Mouse (Mus musculus): ENCODE data around the gene Ccser1. TPM values are rescaled to one million over a fixed set of nuclear protein-coding genes. Genes with fewer than 3 reads are reported as not detected.
A peak's percentile ranks its signal among the peaks of the same experiment; 100 is the strongest.

The Ccser1 gene
- polyA plus RNA-seq, 1 experiment from 2014 or later = 24.0 TPM

DNA sequence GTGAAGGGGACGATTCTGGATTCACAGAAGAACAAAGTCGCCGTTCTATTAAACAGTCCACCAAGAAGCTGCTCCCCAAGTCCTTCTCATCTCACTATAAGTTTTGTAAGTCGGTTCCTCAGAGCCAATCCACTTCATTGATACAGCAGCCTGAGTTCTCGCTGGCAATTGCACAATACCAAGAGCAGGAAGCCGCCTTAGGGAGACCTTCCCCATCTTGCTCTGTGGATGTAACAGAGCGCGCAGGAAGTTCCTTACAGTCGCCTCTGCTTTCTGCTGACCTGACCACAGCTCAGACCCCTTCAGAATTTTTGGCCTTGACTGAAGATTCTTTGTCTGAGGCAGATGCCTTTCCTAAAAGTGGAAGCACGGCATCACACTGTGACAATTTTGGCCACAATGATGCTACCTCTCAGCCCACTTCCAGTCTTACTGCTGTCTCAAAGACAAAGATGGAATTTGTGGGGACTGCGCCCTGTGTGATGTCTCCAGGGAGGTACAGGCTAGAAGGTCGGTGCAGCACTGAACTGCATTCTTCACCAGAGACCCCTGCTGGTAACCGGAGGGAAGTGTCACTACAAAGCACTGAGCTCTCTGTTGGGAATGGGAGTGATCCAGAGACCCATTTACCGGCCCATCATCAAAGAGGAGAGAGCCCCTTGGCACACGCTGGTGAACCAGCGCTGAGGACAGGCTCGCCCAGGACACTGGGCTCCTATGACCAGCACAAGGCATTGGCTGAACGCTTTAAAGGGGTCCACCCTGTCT lies 131.4 kb downstream of the Ccser1 start:
- Histone ChIP-seq H3K4me2 (no peak overlapping the region), H3K27me3 (no peaks in the 10 kb centered on the region), H3K36me3 (peaks cover 13% of the 10 kb centered on the region), H3K9me3 (no peaks in the 10 kb centered on the region), H3K27ac (no peak overlapping the region), H3K4me1 (replicated peaks) (no peaks in the 10 kb centered on the region), H3K4me3 (no peak overlapping the region), H3K9ac (no peak overlapping the region)
- no peak for ATAC-seq (ENCODE audit: low FRiP score)
- WGBS = 89% methylated on average over 18 of the region's 18 CpGs

GRCm38 (mm10) chr6:61315884-61316601 lies 135.9 kb downstream of the Ccser1 start:
- no peak overlapping the region for H3K4me2 ChIP-seq
- no peak overlapping the region for H3K9ac ChIP-seq
- peaks cover 5% of the 10 kb centered on the region; the same call in 1 of the 2 replicates for H3K4me1 ChIP-seq (replicated peaks)
- H3K27ac ChIP-seq = no peak overlapping the region
- no peaks in the 10 kb centered on the region for H3K9me3 ChIP-seq
- H3K27me3 ChIP-seq = no peaks in the 10 kb centered on the region
- ATAC-seq (ENCODE audit: low FRiP score) = peak; percentile 75
- 27% methylated on average over 6 of the region's 6 CpGs for WGBS
- H3K4me3 ChIP-seq = no peak overlapping the region
- peaks cover 9% of the 10 kb centered on the region for H3K36me3 ChIP-seq

GRCm38 (mm10) chr6:61320842-61321241 lies 140.7 kb downstream of the Ccser1 start:
- H3K36me3 ChIP-seq = no peaks in the 10 kb centered on the region
- no peak for ATAC-seq (ENCODE audit: low FRiP score)
- peaks cover 6% of the 10 kb centered on the region; the same call in 1 of the 2 replicates for H3K4me1 ChIP-seq (replicated peaks)
- H3K27me3 ChIP-seq = no peaks in the 10 kb centered on the region
- WGBS = 63% methylated on average over 4 of the region's 4 CpGs
- no peak overlapping the region for H3K4me3 ChIP-seq
- H3K9me3 ChIP-seq = no peaks in the 10 kb centered on the region
- no peak overlapping the region for H3K4me2 ChIP-seq
- no peak overlapping the region for H3K27ac ChIP-seq
- H3K9ac ChIP-seq = no peak overlapping the region

- H3K9ac ChIP-seq = no peak overlapping the region
- no peak overlapping the region for H3K4me2 ChIP-seq
- H3K36me3 ChIP-seq = no peaks in the 10 kb centered on the region
- WGBS = 65% methylated on average over 6 of the region's 6 CpGs
- no peak overlapping the region for H3K4me3 ChIP-seq
- H3K9me3 ChIP-seq = no peaks in the 10 kb centered on the region
- no peak for ATAC-seq (ENCODE audit: low FRiP score)
- H3K4me1 ChIP-seq (replicated peaks) = peaks cover 6% of the 10 kb centered on the region; the same call in 1 of the 2 replicates
- H3K27me3 ChIP-seq = no peaks in the 10 kb centered on the region
- H3K27ac ChIP-seq = no peak overlapping the region
These were observed 142.2 kb downstream of the Ccser1 start for GRCm38 (mm10) chr6:61322328-61322727.

- Histone ChIP-seq H3K36me3 (no peaks in the 10 kb centered on the region), H3K9ac (no peak overlapping the region), H3K9me3 (no peaks in the 10 kb centered on the region), H3K4me2 (no peak overlapping the region), H3K27me3 (no peaks in the 10 kb centered on the region), H3K4me1 (replicated peaks) (peaks cover 12% of the 10 kb centered on the region), H3K4me3 (no peak overlapping the region), H3K27ac (no peak overlapping the region)
- 85% methylated on average over 2 of the region's 2 CpGs for WGBS
- no peak for ATAC-seq (ENCODE audit: low FRiP score)
These were observed 146.0 kb downstream of the Ccser1 start for GRCm38 (mm10) chr6:61326131-61326530.

- no peak overlapping the region for H3K4me3 ChIP-seq
- no peaks in the 10 kb centered on the region for H3K36me3 ChIP-seq
- peaks cover 11% of the 10 kb centered on the region for H3K4me1 ChIP-seq (replicated peaks)
- no peak overlapping the region for H3K9ac ChIP-seq
- no peaks in the 10 kb centered on the region for H3K9me3 ChIP-seq
- H3K27ac ChIP-seq = no peak overlapping the region
- no peak for ATAC-seq (ENCODE audit: low FRiP score)
- no peak overlapping the region for H3K4me2 ChIP-seq
- no peaks in the 10 kb centered on the region for H3K27me3 ChIP-seq
These were observed 148.9 kb downstream of the Ccser1 start for GRCm38 (mm10) chr6:61328981-61329380.

- ATAC-seq (ENCODE audit: low FRiP score) = peak; percentile 70
- H3K27me3 ChIP-seq = no peaks in the 10 kb centered on the region
- H3K27ac ChIP-seq = peak overlapping the region; percentile 46
- 52% methylated on average over 15 of the region's 15 CpGs for WGBS
- H3K36me3 ChIP-seq = no peaks in the 10 kb centered on the region
- no peak overlapping the region for H3K4me3 ChIP-seq
- no peak overlapping the region for H3K9ac ChIP-seq
- H3K9me3 ChIP-seq = no peaks in the 10 kb centered on the region
- peaks cover 11% of the 10 kb centered on the region for H3K4me1 ChIP-seq (replicated peaks)
- H3K4me2 ChIP-seq = peak overlapping the region; percentile 3; the same call in 1 of the 2 replicates
These were observed 149.7 kb downstream of the Ccser1 start for GRCm38 (mm10) chr6:61329593-61330540.

DNA sequence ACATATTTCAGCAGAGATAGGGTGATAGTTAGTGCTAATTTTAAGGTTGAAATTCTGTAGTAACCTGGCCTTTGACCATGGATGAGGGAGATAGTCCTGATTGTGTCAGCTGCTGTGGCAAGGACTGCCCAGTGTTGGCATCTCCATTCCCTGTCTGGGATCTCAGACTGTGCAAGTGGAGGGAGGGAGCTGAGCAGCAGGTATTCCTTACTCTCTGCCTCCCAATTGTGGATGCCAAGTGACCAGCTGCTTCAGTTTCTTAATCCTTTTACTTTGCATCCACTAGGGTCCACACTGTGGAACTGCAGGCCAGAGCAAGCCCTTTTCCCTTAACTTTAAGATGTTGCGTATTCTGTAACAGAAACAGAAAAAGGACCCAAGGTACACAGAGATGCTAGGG lies 154.3 kb downstream of the Ccser1 start:
- Histone ChIP-seq H3K36me3 (no peaks in the 10 kb centered on the region), H3K27ac (no peak overlapping the region), H3K4me1 (replicated peaks) (peaks cover 11% of the 10 kb centered on the region), H3K9me3 (no peaks in the 10 kb centered on the region), H3K27me3 (no peaks in the 10 kb centered on the region), H3K4me2 (no peak overlapping the region), H3K4me3 (no peak overlapping the region), H3K9ac (no peak overlapping the region)
- WGBS = 95% methylated on average over 1 of the region's 1 CpGs
- no peak for ATAC-seq (ENCODE audit: low FRiP score)

GRCm38 (mm10) chr6:61347045-61347838 lies 167.1 kb downstream of the Ccser1 start:
- ATAC-seq (ENCODE audit: low FRiP score) = no peak
- 75% methylated on average over 5 of the region's 5 CpGs for WGBS

DNA sequence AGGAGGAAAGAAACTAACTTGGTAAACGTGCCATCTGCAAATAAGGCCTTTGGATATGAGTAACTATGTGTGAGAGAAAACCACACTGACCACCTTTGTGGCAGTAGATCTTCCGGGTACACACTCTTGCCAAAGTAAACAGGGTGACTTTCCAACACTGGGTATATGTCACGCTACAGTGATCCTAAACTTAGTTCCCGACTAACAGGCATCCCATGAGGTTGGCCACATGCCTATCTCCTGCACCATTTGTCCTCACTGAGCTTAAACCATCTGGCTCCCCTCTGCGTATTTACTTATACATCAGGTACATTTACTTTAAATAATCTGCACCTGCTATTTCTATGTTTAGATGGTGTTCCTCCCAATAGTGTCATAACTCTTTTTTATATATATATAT lies 183.6 kb downstream of the Ccser1 start:
- 85% methylated on average over 5 of the region's 5 CpGs for WGBS
- H3K4me1 ChIP-seq (replicated peaks) = no peaks in the 10 kb centered on the region
- ATAC-seq (ENCODE audit: low FRiP score) = no peak

More at GRCm38 (mm10) chr6:61347045-61347838, 167.1 kb downstream of the Ccser1 start:
- no peak overlapping the region for H3K27ac ChIP-seq
- no peak overlapping the region for H3K4me3 ChIP-seq
- H3K27me3 ChIP-seq = no peaks in the 10 kb centered on the region
- H3K4me2 ChIP-seq = no peak overlapping the region
- no peaks in the 10 kb centered on the region for H3K36me3 ChIP-seq
- H3K4me1 ChIP-seq (replicated peaks) = no peaks in the 10 kb centered on the region
- no peak overlapping the region for H3K9ac ChIP-seq
- no peaks in the 10 kb centered on the region for H3K9me3 ChIP-seq

DNA sequence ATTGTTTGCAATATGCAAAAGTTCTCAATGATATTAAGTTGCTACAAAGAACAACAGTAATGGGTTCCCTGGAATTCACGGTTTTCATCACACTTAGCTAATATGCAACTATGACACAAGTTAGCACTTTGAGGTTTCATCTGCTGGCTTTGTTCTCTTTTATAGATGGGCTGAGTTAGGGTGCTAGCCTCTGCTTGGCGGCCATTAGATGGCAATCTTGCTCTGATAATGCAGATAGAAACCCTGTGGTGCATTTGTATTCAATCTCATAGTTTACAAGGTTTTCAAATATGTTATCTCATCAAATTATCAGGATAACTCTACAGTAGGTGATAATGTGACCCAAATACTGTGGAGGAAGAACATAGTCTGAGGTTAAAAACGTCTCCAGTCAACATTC lies 202.4 kb downstream of the Ccser1 start:
- 24% methylated on average over 3 of the region's 3 CpGs for WGBS
- peak; percentile 82 for ATAC-seq (ENCODE audit: low FRiP score)
- Histone ChIP-seq H3K9me3 (no peaks in the 10 kb centered on the region), H3K27ac (0 out of 2 replicates have a peak overlapping the region, but pooled peaks have one; percentile 55), H3K4me3 (no peak overlapping the region), H3K9ac (no peak overlapping the region), H3K27me3 (no peaks in the 10 kb centered on the region), H3K4me2 (no peak overlapping the region), H3K4me1 (replicated peaks) (peaks cover 4% of the 10 kb centered on the region), H3K36me3 (no peaks in the 10 kb centered on the region)

More for the DNA sequence above, 183.6 kb downstream of the Ccser1 start:
- Histone ChIP-seq H3K9me3 (no peaks in the 10 kb centered on the region), H3K4me2 (no peak overlapping the region), H3K27me3 (no peaks in the 10 kb centered on the region), H3K36me3 (no peaks in the 10 kb centered on the region), H3K4me3 (no peak overlapping the region), H3K27ac (no peak overlapping the region), H3K9ac (no peak overlapping the region)
